Mouse (Mus musculus) gastrocnemius, adult 2 months (tissue): Measurements from ENCODE around the gene Sec14l2. TPM values are rescaled to one million over a fixed set of nuclear protein-coding genes. Genes with fewer than 3 reads are reported as not detected.

ENCODE experiments used
- DNase-seq: peaks from one replicate; pipeline ENCODE4 v3.0.0; 2022
- H3K27ac ChIP-seq: fragments of 200-600 bp; 2 replicates; pipeline ENCODE4 v1.8.1; 2022; ENCODE audit warnings: mild to moderate bottlenecking
- H3K4me3 ChIP-seq: fragments of 200-600 bp; 2 replicates; pipeline ENCODE4 v1.8.1; 2022; ENCODE audit warnings: mild to moderate bottlenecking, moderate library complexity
- CTCF ChIP-seq: fragments of 200-600 bp; IDR thresholded peaks from 2 replicates; pipeline ENCODE4 v1.8.1; 2022; ENCODE audit warnings: antibody characterized with exemption, mild to moderate bottlenecking, moderate library complexity
- intact Hi-C: fragments of 180-260 bp; cut with DNase I; formaldehyde crosslinking; loops from one replicate; pipeline ENCODE4 v1.15.1; 2025
- total RNA-seq, 2 experiments: library from RNA; stranded (reverse); gene quantifications; 2 replicates each; pipeline ENCODE4 v1.2.3; 2021

The Sec14l2 gene
- total RNA-seq, 2 experiments from 2014 or later, result 0.22 to 0.36 TPM

- H3K4me3 ChIP-seq, result peak overlapping the region; percentile 83; the same call in 1 of the 2 replicates
- H3K27ac ChIP-seq, result peak overlapping the region; percentile 87; the same call in 1 of the 2 replicates
- intact Hi-C loops, result loop anchor here (2.0 to 10.0 kb wide), 2 partner anchors 29 to 751 kb away; partner anchors contain the start of genes Nf2 and Sec14l2
- DNase-seq, result no peak
- TF ChIP-seq CTCF, result no peak
These were observed 29.5 kb downstream of the Sec14l2 start for GRCm38 (mm10) chr11:4093459-4094377.

- no peak overlapping the region for H3K27ac ChIP-seq
- no peak for DNase-seq
- no peak overlapping the region for H3K4me3 ChIP-seq
- intact Hi-C loops, result no loop called here
- TF ChIP-seq CTCF, result no peak
These were observed 35.9 kb downstream of the Sec14l2 start for GRCm38 (mm10) chr11:4087267-4087666.

- no peak overlapping the region for H3K27ac ChIP-seq
- no peak for DNase-seq
- no peak for TF ChIP-seq CTCF
- no peak overlapping the region for H3K4me3 ChIP-seq
- intact Hi-C loops, result no loop called here
These were observed 37.0 kb downstream of the Sec14l2 start for GRCm38 (mm10) chr11:4086246-4086645.

GRCm38 (mm10) chr11:4083316-4084078, 39.7 kb downstream of the Sec14l2 start:
- intact Hi-C loops, result loop anchor here (1.0 to 2.0 kb wide), 2 partner anchors 29 to 82 kb away; no protein-coding TSS in a partner anchor
- TF ChIP-seq CTCF, result peak; percentile 88
- H3K27ac ChIP-seq, result no peak overlapping the region
- peak; percentile 42 for DNase-seq
- H3K4me3 ChIP-seq, result no peak overlapping the region

GRCm38 (mm10) chr11:4080219-4080618, 43.0 kb downstream of the Sec14l2 start:
- intact Hi-C loops, result no loop called here
- peak; percentile 57 for DNase-seq
- TF ChIP-seq CTCF, result peak; percentile 80
- Histone ChIP-seq H3K27ac (no peak overlapping the region), H3K4me3 (no peak overlapping the region)

- H3K4me3 ChIP-seq, result no peak overlapping the region
- intact Hi-C loops, result no loop called here
- no peak for TF ChIP-seq CTCF
- no peak overlapping the region for H3K27ac ChIP-seq
- no peak for DNase-seq
These were observed 44.8 kb downstream of the Sec14l2 start for GRCm38 (mm10) chr11:4078267-4078933.

GRCm38 (mm10) chr11:4076633-4077032, 46.6 kb downstream of the Sec14l2 start:
- Histone ChIP-seq H3K27ac (no peak overlapping the region), H3K4me3 (no peak overlapping the region)
- intact Hi-C loops, result no loop called here
- no peak for TF ChIP-seq CTCF
- peak; percentile 34 for DNase-seq

GRCm38 (mm10) chr11:4069664-4070063, 53.6 kb downstream of the Sec14l2 start:
- no peak for DNase-seq
- intact Hi-C loops, result no loop called here
- no peak overlapping the region for H3K4me3 ChIP-seq
- no peak overlapping the region for H3K27ac ChIP-seq
- no peak for TF ChIP-seq CTCF

- H3K4me3 ChIP-seq, result no peak within 1 kb of the TSS
- intact Hi-C loops, result no loop called here
- DNase-seq, result no peak
- TF ChIP-seq CTCF, result no peak
- H3K27ac ChIP-seq, result no peak within 1 kb of the TSS
These were observed 58.5 kb downstream of the Sec14l2 start, which contains the start of gene Sec14l3 for GRCm38 (mm10) chr11:4064627-4065122. Gene Sec14l3 (plus strand): TSS chr11:4064841.

GRCm38 (mm10) chr11:4062981-4063380, 60.2 kb downstream of the Sec14l2 start:
- no peak overlapping the region for H3K27ac ChIP-seq
- no peak for DNase-seq
- intact Hi-C loops, result no loop called here
- no peak for TF ChIP-seq CTCF
- H3K4me3 ChIP-seq, result no peak overlapping the region

GRCm38 (mm10) chr11:4062523-4062922, 60.7 kb downstream of the Sec14l2 start:
- Histone ChIP-seq H3K4me3 (no peak overlapping the region), H3K27ac (no peak overlapping the region)
- intact Hi-C loops, result no loop called here
- DNase-seq, result no peak
- TF ChIP-seq CTCF, result no peak
